Mouse (Mus musculus) embryonic fibroblast, embryonic 13.5 days (primary cell): ENCODE results near the gene H2-T22.
"Not testable (repeated sequence)": the region's sequence is repeated elsewhere in the genome, so short reads cannot be mapped to it uniquely, and the experiment has no call there.

Source experiments
- CTCF ChIP-seq: IDR thresholded peaks from 2 replicates; pipeline ENCODE4 v1.5.1; 2011; ENCODE audit warnings: mild to moderate bottlenecking, control low read depth, low read length, moderate library complexity, borderline replicate concordance; ENCODE audit not compliant: insufficient read depth
- POLR2A ChIP-seq: IDR thresholded peaks from 2 replicates; pipeline ENCODE4 v1.6.1; 2011; ENCODE audit warnings: low read depth, mild to moderate bottlenecking, control low read depth, low read length, moderate library complexity

GRCm38 (mm10) chr17:36042055-36042454 lies 492 bp downstream of the H2-T22 start:
- not testable (repeated sequence) for TF ChIP-seq POLR2A, CTCF
